Mouse (Mus musculus) heart, embryonic 11.5 days (tissue): ENCODE data around the gene Unc45b. TPM values are rescaled to one million over a fixed set of nuclear protein-coding genes. Genes with fewer than 3 reads are reported as not detected.
"Not testable (repeated sequence)": the region's sequence is repeated elsewhere in the genome, so short reads cannot be mapped to it uniquely, and the experiment has no call there.

Experiments
- ATAC-seq: fragments of 200-750 bp; cut with Nextera tagmentation; replicated peaks from 2 replicates; pipeline ENCODE4 v1.8.0; 2017; ENCODE audit warnings: moderate library complexity; ENCODE audit not compliant: insufficient number of reproducible peaks, low FRiP score, low TSS enrichment
- H3K27ac ChIP-seq: fragments of 300-500 bp; sonication (generic); 2 replicates; pipeline ENCODE4 v1.5.1; 2014; ENCODE audit warnings: mild to moderate bottlenecking, low read depth, low read length
- H3K27me3 ChIP-seq: fragments of 300-500 bp; sonication (generic); 2 replicates; pipeline ENCODE4 v1.6.1; 2014; ENCODE audit warnings: mild to moderate bottlenecking, low read length, mixed read lengths; ENCODE audit not compliant: control insufficient read depth, insufficient read depth
- H3K36me3 ChIP-seq: fragments of 300-500 bp; sonication (generic); 2 replicates; pipeline ENCODE4 v1.6.1; 2014; ENCODE audit warnings: mild to moderate bottlenecking, low read length, moderate library complexity, mixed read lengths; ENCODE audit not compliant: control insufficient read depth, insufficient read depth
- H3K4me1 ChIP-seq: fragments of 300-500 bp; sonication (generic); 2 replicates; pipeline ENCODE4 v1.6.1; 2014; ENCODE audit warnings: low read length; ENCODE audit not compliant: control insufficient read depth, insufficient read depth
- H3K4me2 ChIP-seq: fragments of 300-500 bp; sonication (generic); 2 replicates; pipeline ENCODE4 v1.6.1; 2014; ENCODE audit warnings: mild to moderate bottlenecking, moderate library complexity
- H3K4me3 ChIP-seq: fragments of 300-500 bp; sonication (generic); 2 replicates; pipeline ENCODE4 v1.5.1; 2014; ENCODE audit warnings: low read depth, low read length
- H3K9ac ChIP-seq: fragments of 300-500 bp; sonication (generic); 2 replicates; pipeline ENCODE4 v1.6.1; 2014; ENCODE audit warnings: mild to moderate bottlenecking, low read depth, low read length, moderate library complexity
- H3K9me3 ChIP-seq: fragments of 300-500 bp; sonication (generic); replicated peaks from 2 replicates; pipeline ENCODE4 v1.6.1; 2016; ENCODE audit warnings: low read length; ENCODE audit not compliant: control insufficient read depth
- WGBS: fragments of 180-500 bp; shearing (Covaris S2); extraction: QIAGEN DNeasy Blood & Tissue Kit; methylation state at CpG from one replicate; pipeline ENCODE4 v1.1.7; 2014; ENCODE audit not compliant: insufficient replicate concordance; 5-methylcytosine and 5-hydroxymethylcytosine counted together
- microRNA-seq: library from miRNA; unstranded; fragments of <30 nt; microRNA quantifications from one replicate; pipeline ENCODE4, GENCODE M21; 2016; ENCODE audit warnings: borderline number of aligned reads
- polyA plus RNA-seq: library from polyadenylated mRNA; unstranded; fragments of >200 nt; fragmentation: Nextera tagmentation; extraction: Ambion mirVana; gene quantifications from 2 replicates; pipeline ENCODE4 v1.2.1, GENCODE M21; 2014

The Unc45b gene
- polyA plus RNA-seq, 1 experiment from 2014 or later: 174 TPM

DNA sequence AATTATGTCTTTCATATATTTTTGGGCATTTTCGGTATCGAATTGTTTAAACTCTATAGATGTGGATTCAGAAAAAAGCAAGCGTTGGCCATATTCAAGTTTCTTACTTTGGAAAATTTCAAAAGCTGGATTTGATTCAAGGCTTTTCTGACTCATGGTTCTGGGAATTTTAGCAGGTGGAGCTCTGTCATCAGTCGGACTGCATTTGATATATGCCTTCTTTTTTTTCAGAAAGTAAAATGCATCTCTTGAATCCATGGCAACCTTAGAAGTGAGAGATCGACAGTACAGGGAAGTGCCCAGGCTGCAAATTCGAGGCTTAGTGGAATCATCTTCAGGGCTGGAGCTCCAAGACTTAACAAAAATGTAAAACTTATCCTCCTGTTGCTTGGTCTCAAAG, 77.3 kb downstream of the Unc45b start:
- Histone ChIP-seq H3K9ac (no peak overlapping the region), H3K9me3 (0 out of 2 replicates have a peak, but pooled peaks cover 3% of the 10 kb centered on the region), H3K27ac (no peak overlapping the region), H3K4me2 (no peak overlapping the region), H3K4me3 (no peak overlapping the region), H3K36me3 (peaks cover 4% of the 10 kb centered on the region; the same call in 1 of the 2 replicates), H3K4me1 (0 out of 2 replicates have a peak, but pooled peaks cover 2% of the 10 kb centered on the region), H3K27me3 (no peaks in the 10 kb centered on the region)
- no peak for ATAC-seq
- 78% methylated on average over 6 of the region's 6 CpGs for WGBS

DNA sequence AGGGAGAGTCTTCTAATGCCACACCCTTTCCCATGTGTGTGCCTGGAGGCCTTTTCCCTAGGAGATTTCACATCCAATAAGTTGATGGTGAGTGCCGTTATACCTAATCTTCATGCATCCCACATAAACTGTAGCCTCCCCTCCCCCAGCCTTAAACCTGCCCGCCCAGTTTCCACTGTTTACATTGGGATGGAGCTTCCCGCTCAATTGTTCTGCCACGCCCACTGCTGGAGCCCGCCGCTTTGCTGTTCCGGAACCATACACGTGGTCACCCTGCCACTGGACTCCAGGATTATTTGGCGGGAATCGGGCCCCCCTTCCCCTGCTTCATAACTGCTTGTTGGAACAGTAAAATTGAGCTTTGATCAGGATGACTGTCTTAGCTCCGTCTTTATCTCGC, 79.0 kb downstream of the Unc45b start:
- ATAC-seq: no peak
- H3K9ac ChIP-seq: no peak overlapping the region
- WGBS: 28% methylated on average over 12 of the region's 12 CpGs
- peaks cover 4% of the 10 kb centered on the region; the same call in 1 of the 2 replicates for H3K36me3 ChIP-seq
- H3K4me1 ChIP-seq: 0 out of 2 replicates have a peak, but pooled peaks cover 2% of the 10 kb centered on the region
- H3K27me3 ChIP-seq: no peaks in the 10 kb centered on the region
- 0 out of 2 replicates have a peak overlapping the region, but pooled peaks have one; percentile 9 for H3K4me3 ChIP-seq
- no peak overlapping the region for H3K27ac ChIP-seq
- H3K4me2 ChIP-seq: peak overlapping the region; percentile 71
- 0 out of 2 replicates have a peak, but pooled peaks cover 3% of the 10 kb centered on the region for H3K9me3 ChIP-seq

GRCm38 (mm10) chr11:82990612-82991385, 80.4 kb downstream of the Unc45b start:
- 3% methylated on average over 19 of the region's 19 CpGs for WGBS
- H3K9me3 ChIP-seq, H3K36me3 ChIP-seq, H3K4me1 ChIP-seq, H3K27me3 ChIP-seq: not testable (repeated sequence)
- Histone ChIP-seq H3K4me3 (peak overlapping the region; percentile 52), H3K27ac (peak overlapping the region; percentile 55; the same call in 1 of the 2 replicates), H3K4me2 (peak overlapping the region; percentile 71), H3K9ac (peak overlapping the region; percentile 72)
- ATAC-seq: peak; percentile 55; the same call in 1 of the 2 replicates

DNA sequence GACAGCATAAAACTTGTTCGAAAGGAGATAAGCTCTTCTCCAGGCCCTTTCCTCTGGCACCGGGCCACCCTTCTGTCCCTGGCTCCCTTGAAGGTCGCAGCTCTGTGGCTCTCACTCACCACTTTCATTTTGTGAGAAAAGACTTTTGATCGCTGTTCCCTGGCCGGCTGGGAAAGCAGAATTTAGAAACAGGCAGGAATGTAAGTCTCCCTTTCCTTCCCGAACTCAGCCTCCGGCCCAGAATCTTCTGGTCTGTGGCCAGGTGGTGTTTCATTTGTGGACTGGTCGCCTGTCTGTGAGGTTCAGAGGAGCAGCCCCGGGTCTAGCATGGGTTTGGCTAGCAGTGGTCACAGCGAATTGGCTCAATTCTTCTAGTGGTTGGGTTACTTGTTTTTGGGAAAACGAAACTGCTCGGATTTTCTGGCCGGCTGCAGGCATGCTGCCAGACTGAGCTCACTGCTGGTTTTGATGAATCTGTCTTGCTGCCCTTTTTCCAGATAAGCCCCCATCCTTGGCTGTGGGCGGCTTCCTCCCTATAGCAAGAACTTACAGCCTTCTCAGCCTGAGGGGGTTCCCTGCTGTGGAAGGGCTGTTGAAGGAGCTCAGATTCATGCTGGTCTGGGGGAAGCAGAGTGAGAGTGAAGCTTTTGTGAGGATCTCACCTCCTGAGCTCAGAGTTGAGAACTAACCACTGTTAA, 81.3 kb downstream of the Unc45b start, which contains the start of gene Slfn9:
Slfn9 (minus strand) TSS at position 362 of the 698 bp plus-strand sequence.
- peak within 1 kb of the TSS; percentile 71 for H3K4me2 ChIP-seq
- no peaks in the 10 kb centered on the region for H3K36me3 ChIP-seq
- H3K27me3 ChIP-seq: no peaks in the 10 kb centered on the region
- H3K4me1 ChIP-seq: 0 out of 2 replicates have a peak, but pooled peaks cover 2% of the 10 kb centered on the region
- peak within 1 kb of the TSS; percentile 52 for H3K4me3 ChIP-seq
- ATAC-seq: no peak
- 4% methylated on average over 14 of the region's 14 CpGs for WGBS
- H3K27ac ChIP-seq: peak within 1 kb of the TSS; percentile 55; the same call in 1 of the 2 replicates
- peak within 1 kb of the TSS; percentile 72 for H3K9ac ChIP-seq
- no peaks in the 10 kb centered on the region for H3K9me3 ChIP-seq

Small RNAs within 50 kb of the gene (microRNA-seq; reads per million reads assigned to microRNA genes)
- gene Mir7679: not detected

Other genes with a start within 250 kb of the Unc45b start
- 0.14 and 0.32 TPM in 2 replicates for gene Cct6b, start 146.2 kb upstream of the Unc45b start, polyA plus RNA-seq
- gene Zfp830, start 146.2 kb upstream of the Unc45b start, polyA plus RNA-seq: 31.7 and 32.2 TPM in 2 replicates
- 24.2 and 31.1 TPM in 2 replicates for gene Lig3, start 129.4 kb upstream of the Unc45b start, polyA plus RNA-seq
- 6.4 and 7.4 TPM in 2 replicates for gene Rffl, start 39.3 kb upstream of the Unc45b start, polyA plus RNA-seq
- gene Rad51d, start 19.9 kb upstream of the Unc45b start, polyA plus RNA-seq: 15.3 and 16.4 TPM in 2 replicates
- 0.10 TPM in 1 of 2 replicates, not detected in the other for gene Fndc8, start 18.4 kb upstream of the Unc45b start, polyA plus RNA-seq
- 16.7 and 22.9 TPM in 2 replicates for gene Nle1, start 2.1 kb upstream of the Unc45b start, polyA plus RNA-seq
- gene Slfn5, start 40.8 kb downstream of the Unc45b start, polyA plus RNA-seq: 0.68 and 1.4 TPM in 2 replicates
- gene Slfn9, start 81.3 kb downstream of the Unc45b start, polyA plus RNA-seq: 14.1 and 16.6 TPM in 2 replicates
- 0.29 and 0.39 TPM in 2 replicates for gene Slfn8, start 110.3 kb downstream of the Unc45b start, polyA plus RNA-seq
- 2.4 and 2.7 TPM in 2 replicates for gene Slfn2, start 154.6 kb downstream of the Unc45b start, polyA plus RNA-seq
- gene Slfn1, start 206.3 kb downstream of the Unc45b start, polyA plus RNA-seq: not detected in 2 replicates